Mouse (Mus musculus): ENCODE data around the gene Igf1r.
"Not testable (repeated sequence)": the region's sequence is repeated elsewhere in the genome, so short reads cannot be mapped to it uniquely, and the experiment has no call there.

Gene Igf1r

DNA sequence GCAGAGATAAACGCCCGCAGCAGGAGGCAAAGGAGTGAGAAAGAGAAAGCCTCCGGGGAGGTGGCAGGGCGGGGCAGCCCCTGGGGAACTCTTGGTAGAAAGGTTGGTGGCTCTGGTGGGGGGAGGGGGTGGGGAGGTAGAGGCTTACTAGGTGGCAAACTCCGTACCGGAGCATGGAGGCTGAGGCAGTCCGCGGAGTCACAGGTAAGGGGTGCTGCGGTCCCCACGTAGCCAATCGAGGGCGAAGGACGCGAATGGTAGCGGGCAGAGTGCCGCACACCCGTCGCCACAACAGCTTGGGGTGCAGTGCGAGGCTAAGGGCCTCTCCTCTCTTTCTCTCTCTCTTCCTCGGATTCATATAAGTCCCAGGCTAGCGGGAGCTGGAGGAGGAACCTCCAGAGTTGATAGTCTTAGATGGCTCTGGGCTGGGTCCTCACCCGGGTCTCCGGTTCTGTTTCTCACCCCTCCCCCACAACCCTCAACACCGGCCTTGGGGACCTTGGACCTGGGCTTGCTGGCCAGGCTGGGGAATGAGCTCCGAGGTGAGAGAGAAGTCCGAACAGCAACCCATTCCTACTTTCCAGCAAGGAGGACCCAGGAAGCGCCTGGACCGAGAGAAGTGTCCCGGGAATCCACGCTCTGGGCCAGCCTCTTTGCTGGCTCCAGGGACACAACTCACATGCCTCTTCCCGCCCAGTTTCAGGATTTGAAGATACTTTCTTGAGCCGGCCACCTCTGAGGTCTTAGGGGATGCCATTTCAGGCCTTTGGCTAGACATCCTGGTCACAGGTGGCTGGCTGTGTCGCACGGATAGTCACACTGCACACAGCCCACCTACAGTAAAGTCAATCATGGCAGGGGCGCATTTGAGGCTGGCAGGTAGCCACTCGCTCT lies 323.5 kb downstream of the Igf1r start:
- peak; percentile 34 for DNase-seq

DNA sequence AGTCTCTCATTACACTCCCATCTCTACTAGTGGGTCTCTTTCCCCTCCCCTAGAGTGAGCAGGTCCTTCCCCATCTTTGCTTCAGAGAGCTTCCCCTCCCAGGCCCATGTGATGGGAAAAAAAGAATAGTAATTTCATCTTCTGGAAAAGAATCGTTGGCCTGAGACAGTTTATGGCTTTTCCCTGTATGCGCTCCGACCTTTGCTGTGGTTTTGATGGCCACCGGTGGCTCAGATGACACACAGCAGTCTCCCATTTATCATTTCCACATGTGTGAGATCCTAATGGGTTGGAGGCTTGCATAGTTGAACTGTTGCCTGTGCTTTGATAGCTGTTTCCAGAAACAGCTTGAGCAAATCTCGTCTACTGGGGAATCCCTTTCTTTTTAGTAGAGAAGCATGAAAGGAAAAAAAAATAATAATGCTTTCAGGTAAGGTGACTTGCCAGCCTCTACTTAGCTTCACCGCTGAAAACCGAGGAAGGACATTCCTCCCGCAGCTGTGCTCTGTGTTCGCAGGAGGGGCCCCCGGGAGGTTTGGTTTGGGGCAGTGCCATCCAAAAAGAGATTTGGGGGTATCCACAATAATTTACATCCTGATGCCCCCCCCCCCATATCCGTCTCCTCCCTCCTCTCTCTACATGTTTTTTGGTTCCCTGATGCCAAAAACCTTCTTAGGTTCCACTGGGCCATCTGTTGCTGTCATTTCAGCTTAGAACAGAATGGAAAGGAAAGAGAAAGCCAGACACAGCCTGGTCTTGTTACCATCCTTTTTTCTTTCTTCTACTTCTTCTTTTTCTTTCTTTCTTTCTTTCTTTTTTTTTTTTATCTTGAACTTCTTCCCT lies 324.6 kb downstream of the Igf1r start:
- peak; percentile 64 for DNase-seq

DNA sequence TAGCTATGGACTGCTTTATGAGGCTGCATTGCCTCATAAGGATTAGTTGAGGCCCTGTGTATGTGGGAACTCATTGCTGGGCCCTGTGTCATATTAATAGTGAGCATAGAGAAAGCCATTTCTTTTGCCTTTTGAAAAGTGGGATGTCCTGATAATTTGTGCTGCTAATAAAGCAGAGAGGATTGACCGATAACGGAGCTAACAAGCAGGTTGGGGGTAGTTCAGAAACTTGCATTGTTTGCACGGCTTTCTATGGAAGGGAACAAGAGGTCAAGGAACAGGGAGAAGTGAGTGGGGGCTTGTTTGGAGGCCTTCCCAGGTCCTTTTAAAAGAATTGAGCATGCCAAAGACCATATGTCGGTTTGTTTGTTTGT lies 325.3 kb downstream of the Igf1r start:
- no peak for DNase-seq

DNA sequence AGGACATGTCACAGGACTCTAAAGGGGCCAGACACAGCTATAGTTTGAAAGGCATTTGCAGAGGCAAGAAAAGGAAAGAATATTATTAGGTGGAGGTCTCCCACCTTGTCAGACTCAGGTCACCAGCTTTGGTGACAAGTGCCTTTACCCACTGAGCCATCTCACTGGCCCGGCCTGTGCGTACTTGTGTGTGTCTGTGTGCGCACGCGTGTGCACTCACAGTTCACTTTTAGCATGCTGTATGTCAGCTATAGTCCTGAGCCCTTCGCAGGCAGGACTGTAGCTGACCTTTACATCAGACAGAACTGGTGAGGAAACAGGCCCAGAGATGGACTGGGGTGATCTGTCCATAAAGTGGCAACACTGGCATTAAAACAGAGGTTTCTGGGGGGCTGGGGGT lies 325.8 kb downstream of the Igf1r start:
- DNase-seq, result no peak

DNA sequence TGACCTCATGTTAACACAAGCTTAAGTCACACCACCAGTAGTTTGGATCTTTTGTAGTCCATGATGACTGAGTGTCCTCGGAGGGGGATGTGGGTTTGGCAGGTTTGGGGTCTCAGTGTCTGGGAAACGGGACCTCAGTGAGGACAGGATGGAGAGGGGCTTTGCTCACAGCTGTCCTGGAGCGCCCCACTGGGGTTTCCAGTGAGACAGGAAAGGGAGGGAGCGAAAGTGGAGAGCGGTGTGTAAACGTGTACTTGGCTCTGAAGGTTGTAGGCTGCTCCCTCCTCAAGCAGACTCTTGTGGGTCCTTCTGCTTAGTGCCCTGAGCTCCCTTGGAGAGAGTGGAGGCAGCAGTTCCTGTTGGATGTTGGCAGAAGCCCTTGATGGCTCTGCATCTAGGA lies 326.3 kb downstream of the Igf1r start:
- no peak for DNase-seq

DNA sequence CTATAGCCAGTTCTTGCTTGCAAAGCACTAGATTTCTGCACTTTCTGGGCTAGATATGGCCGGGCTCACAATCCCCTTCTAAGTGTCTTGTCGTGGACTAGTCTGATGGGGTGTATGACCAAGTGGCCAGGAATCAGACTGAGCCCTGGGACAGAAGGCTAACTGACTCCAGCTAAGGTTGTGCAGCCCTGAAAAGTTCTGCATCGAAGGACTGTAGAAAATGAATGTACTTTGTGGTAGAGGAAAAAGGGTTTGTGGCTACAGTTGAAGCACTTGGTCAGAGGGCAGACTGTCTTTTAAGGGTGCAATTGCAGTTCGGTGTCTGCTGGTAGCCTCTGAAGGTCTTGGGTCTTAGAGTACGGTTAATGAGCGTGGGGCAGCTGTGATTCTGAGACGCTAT lies 326.9 kb downstream of the Igf1r start:
- DNase-seq, result no peak

DNA sequence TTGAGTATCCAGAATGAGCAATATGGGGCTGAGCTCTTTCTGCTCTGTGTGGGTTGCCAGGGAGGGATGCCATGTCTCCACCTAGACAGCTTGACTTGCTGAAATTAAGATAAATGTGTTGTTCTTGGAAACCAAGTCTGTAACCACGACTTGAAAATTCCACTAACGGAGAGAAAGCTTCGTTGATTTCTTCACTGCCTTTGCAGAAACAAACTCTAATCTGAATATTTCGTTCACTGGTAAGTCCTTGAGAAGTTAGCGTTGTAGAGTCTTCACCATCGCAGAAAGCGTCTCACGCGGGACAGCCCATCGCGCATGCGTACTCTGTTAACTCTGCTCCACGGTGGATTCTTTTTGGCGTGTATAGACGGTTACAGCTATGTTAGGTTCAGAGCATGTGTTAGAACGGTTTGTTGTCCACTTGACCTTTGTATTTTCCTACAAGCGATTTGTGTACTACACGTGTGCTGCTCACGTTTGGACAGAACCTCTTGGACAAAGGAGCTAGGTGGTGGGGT lies 327.8 kb downstream of the Igf1r start:
- DNase-seq, result no peak

DNA sequence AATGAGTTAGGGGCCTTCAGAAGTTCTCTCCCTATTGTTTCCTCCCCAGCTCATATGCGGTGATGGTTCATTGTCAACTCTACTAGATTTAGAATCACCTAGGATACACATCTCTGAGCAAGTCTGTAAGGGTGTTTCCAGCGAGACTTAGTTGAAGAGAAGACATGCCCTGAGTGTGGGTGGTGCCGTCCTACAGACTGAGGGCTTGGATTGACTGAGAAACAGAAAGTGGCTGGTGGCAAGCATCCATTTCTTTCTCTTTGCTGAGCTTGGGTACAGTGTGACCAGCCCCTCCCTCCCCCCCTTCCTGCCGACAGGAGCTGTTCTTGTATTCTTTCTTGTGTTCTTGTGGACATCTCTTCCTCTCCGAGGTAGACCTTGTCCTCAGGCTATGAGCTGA lies 328.7 kb downstream of the Igf1r start:
- DNase-seq, result no peak

DNA sequence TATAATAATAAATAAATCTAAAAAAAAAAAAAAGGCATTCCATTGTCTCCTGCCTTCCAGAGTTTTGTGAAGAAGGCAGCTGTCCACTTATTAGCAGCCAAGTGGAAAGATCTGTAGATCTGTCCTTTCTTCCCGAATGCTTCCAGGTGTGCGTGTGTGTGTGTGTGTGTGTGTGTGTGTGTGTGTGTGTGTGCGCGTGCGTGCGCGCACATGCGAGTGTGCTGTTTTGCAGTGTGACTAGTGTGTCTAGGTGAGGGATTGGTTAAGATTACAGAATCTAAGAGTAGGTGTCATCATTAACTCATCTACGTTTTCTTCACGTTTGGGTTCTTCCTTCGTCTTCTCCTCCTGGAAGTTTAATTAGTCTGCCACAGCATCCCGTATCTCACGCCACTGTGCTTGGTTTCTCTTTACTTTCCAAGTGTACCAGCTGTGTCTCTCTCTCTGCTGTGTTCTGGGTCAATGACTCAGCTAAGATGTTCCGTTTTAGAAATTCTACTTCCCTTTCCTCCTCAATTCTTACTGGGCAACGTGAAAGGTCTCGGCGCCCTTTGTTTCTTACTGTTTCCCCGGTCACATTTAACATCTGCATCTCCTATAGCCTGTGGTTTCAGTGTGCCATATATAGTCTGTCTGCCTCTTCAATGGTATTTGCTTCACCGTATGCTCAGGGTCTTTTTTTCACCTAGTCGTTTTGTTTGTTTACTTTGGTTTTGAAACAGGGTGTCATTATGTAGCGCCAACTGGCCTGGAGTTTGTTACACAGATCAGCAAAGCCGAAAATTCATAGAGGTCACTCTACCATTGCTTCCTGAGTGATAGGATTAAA lies 329.9 kb downstream of the Igf1r start:
- no peak for DNase-seq

DNA sequence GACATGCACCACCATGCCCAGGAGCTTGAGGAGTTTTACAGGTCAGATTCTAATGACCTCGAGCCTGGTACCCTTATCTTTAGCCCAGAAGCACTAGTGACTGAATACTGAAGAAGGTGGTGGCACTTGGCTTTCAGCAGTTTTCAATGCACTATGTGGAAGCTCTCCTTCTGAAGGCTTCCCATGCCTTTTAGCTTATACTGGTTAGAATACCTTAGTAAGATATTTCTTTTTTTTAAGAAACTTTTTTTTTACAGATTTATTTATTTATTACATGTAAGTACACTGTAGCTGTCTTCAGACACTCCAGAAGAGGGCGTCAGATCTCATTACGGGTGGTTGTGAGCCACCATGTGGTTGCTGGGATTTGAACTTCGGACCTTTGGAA lies 330.5 kb downstream of the Igf1r start:
- not testable (repeated sequence) for DNase-seq

All from embryo, embryonic 11 days (tissue).